Mouse (Mus musculus) MEL (cell line): ENCODE measurements around the gene Dusp19.

Experiments used
- CTCF ChIP-seq, 3 experiments: IDR thresholded peaks in 2 of 3; conservative IDR thresholded peaks in 1 of 3; 2 replicates each; pipeline ENCODE4 v1.5.1; 2011 to 2012; ENCODE audit warnings: low read length in 3 of 3, low read depth in 2 of 3, mild to moderate bottlenecking in 2 of 3, improper control_type of control experiment in 1 of 3, inconsistent platforms in 1 of 3, mixed read lengths in 1 of 3, moderate library complexity in 1 of 3; ENCODE audit not compliant: control insufficient read depth in 1 of 3, insufficient read depth in 1 of 3, poor library complexity in 1 of 3, severe bottlenecking in 1 of 3
- POLR2A ChIP-seq, 2 experiments: IDR thresholded peaks; 2 replicates each; pipeline ENCODE4 v1.6.1; 2011 to 2012; ENCODE audit warnings: low read length in 2 of 2, mild to moderate bottlenecking in 2 of 2, control low read depth in 1 of 2, improper control_type of control experiment in 1 of 2, low read depth in 1 of 2, moderate library complexity in 1 of 2; ENCODE audit not compliant: control insufficient read depth in 1 of 2, insufficient read depth in 1 of 2, poor library complexity in 1 of 2
- POLR2AphosphoS2 ChIP-seq: IDR thresholded peaks from 2 replicates; pipeline ENCODE4 v1.6.1; 2011; ENCODE audit warnings: low read length, improper control_type of control experiment
- USF1 ChIP-seq: IDR thresholded peaks from 2 replicates; pipeline ENCODE4 v1.6.1; 2014; ENCODE audit warnings: low read depth, mild to moderate bottlenecking, inconsistent platforms, low read length, improper control_type of control experiment, moderate library complexity
- ZKSCAN1 ChIP-seq: IDR thresholded peaks from 2 replicates; pipeline ENCODE4 v1.6.1; 2012; ENCODE audit warnings: low read depth, mild to moderate bottlenecking, inconsistent platforms, low read length, improper control_type of control experiment, moderate library complexity

DNA sequence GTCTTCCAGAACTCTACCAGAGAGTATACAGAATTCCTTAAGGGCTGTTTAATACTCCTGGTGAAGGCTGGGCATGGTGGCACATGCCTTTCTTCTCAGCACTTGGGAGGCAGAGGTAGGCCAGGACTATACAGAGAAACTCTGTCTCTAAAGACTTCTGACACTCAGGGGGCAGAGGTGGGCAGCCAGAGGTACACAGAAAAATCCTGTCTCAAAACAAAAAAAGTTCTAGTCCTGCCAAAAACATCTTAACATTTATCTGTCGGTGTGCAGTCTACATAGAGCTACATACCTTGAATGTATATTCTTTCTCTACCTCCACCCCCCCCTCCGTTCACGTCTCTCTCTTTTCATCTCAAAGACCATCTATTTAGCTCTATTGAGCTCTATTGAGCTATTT, 34.5 kb upstream of the Dusp19 start:
- no peak for TF ChIP-seq POLR2AphosphoS2
- TF ChIP-seq POLR2A (IDR thresholded peaks at IDR 0.05; ENCODE audit: control insufficient read depth in 1 of 2, insufficient read depth in 1 of 2, low read depth in 1 of 2, low read length in 2 of 2, poor library complexity in 1 of 2) = no peak
- TF ChIP-seq CTCF (IDR thresholded peaks at IDR 0.05 in 2 of 3, conservative IDR thresholded peaks at IDR 0.05 in 1 of 3; ENCODE audit: control insufficient read depth in 1 of 3, insufficient read depth in 1 of 3, low read depth in 2 of 3, low read length in 3 of 3, poor library complexity in 1 of 3, severe bottlenecking in 1 of 3) = no peak
- no peak for TF ChIP-seq ZKSCAN1
- TF ChIP-seq USF1 = no peak
